Mouse (Mus musculus) erythroblast, embryonic 14.5 days (primary cell): Measurements from ENCODE around the gene Mlycd. TPM values are rescaled to one million over a fixed set of nuclear protein-coding genes. Genes with fewer than 3 reads are reported as not detected.

ENCODE experiments used
- H3K27me3 ChIP-seq: 2 replicates; pipeline ENCODE4 v1.6.1; 2012; ENCODE audit warnings: inconsistent platforms; ENCODE audit not compliant: control insufficient read depth
- H3K36me3 ChIP-seq: 2 replicates; pipeline ENCODE4 v1.6.1; 2012; ENCODE audit warnings: mild to moderate bottlenecking, inconsistent platforms; ENCODE audit not compliant: control insufficient read depth
- H3K4me1 ChIP-seq: 2 replicates; pipeline ENCODE4 v1.6.1; 2012; ENCODE audit warnings: inconsistent platforms; ENCODE audit not compliant: control insufficient read depth
- H3K4me3 ChIP-seq: replicated peaks from 2 replicates; pipeline ENCODE3; 2012; ENCODE audit warnings: moderate library complexity, mild to moderate bottlenecking, inconsistent platforms
- H3K9me3 ChIP-seq: 2 replicates; pipeline ENCODE4 v1.6.1; 2012; ENCODE audit warnings: low read length, inconsistent platforms, mixed read lengths; ENCODE audit not compliant: control insufficient read depth
- GATA1 ChIP-seq: IDR thresholded peaks from 2 replicates; pipeline ENCODE4 v1.6.1; 2012; ENCODE audit warnings: low read length, inconsistent platforms, mixed read lengths
- TAL1 ChIP-seq: IDR thresholded peaks from 3 replicates; pipeline ENCODE4 v1.6.1; 2012; ENCODE audit warnings: low read length, inconsistent platforms, mixed read lengths
- polyA plus RNA-seq: library from polyadenylated mRNA; stranded (reverse); fragments of >175 nt; gene quantifications from 2 replicates; pipeline ENCODE4 v1.2.3, GENCODE M21; 2012

The Mlycd gene
- polyA plus RNA-seq, 1 experiment, result 0.34 TPM

DNA sequence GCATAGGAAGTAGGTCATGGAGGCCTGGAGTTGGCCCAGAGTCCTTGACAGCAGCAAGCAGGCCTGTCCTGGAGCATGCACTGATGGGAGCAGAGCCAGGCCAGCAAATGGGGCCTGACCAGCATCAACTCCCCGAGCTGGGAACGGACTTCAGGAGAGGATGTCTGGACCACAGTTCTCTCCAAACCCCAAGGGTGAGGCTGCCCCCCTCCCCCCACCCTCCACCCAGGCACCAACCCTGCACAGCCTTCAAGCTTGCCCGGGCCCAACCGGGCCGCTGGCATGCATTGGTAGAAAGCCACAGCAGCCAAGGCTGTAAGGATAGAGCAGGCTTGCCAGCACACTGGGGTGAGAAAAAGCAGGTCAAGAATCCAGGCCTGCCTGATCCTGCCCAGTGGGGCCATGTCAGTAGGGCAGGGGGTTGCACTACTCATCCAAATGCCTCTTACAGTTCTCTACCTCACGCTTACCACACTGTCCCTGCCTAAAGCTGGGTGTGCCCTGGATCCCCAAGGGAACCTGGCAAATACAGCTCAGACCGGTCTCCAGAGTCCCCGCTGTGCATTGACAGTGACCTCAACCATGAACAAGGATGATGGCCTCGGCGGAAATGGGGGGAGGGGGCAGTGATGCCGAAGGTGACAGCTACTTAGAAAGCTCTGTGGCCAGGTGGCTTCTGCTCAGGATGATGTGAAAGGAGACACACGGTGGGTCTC, 33.1 kb downstream of the Mlycd start:
- Histone ChIP-seq H3K9me3 (no peaks in the 10 kb centered on the region), H3K4me1 (no peaks in the 10 kb centered on the region; the same call in 1 of the 2 replicates)
- no peak for TF ChIP-seq TAL1
- TF ChIP-seq GATA1, result no peak

GRCm38 (mm10) chr8:119428350-119428740, 33.7 kb downstream of the Mlycd start:
- Histone ChIP-seq H3K36me3 (no peaks in the 10 kb centered on the region), H3K4me1 (no peaks in the 10 kb centered on the region; the same call in 1 of the 2 replicates), H3K9me3 (no peaks in the 10 kb centered on the region), H3K27me3 (no peaks in the 10 kb centered on the region), H3K4me3 (no peak overlapping the region)
- TF ChIP-seq GATA1, result no peak
- no peak for TF ChIP-seq TAL1

More for the DNA sequence above, 33.1 kb downstream of the Mlycd start:
- no peaks in the 10 kb centered on the region for H3K36me3 ChIP-seq
- H3K27me3 ChIP-seq, result no peaks in the 10 kb centered on the region
- no peak overlapping the region for H3K4me3 ChIP-seq

- Histone ChIP-seq H3K36me3 (no peaks in the 10 kb centered on the region), H3K27me3 (no peaks in the 10 kb centered on the region), H3K4me1 (no peaks in the 10 kb centered on the region; the same call in 1 of the 2 replicates), H3K4me3 (no peak overlapping the region), H3K9me3 (no peaks in the 10 kb centered on the region)
- TF ChIP-seq TAL1 (no peak), GATA1 (no peak)
Observed at GRCm38 (mm10) chr8:119428766-119429327, 34.2 kb downstream of the Mlycd start.

- Histone ChIP-seq H3K27me3 (no peaks in the 10 kb centered on the region), H3K36me3 (no peaks in the 10 kb centered on the region), H3K4me1 (no peaks in the 10 kb centered on the region; the same call in 1 of the 2 replicates), H3K4me3 (no peak overlapping the region), H3K9me3 (no peaks in the 10 kb centered on the region)
- TF ChIP-seq GATA1 (no peak), TAL1 (no peak)
Observed at GRCm38 (mm10) chr8:119429552-119429951, 34.9 kb downstream of the Mlycd start.

- no peak for TF ChIP-seq TAL1
- TF ChIP-seq GATA1, result no peak
- no peak overlapping the region for H3K4me3 ChIP-seq
- no peaks in the 10 kb centered on the region; the same call in 1 of the 2 replicates for H3K4me1 ChIP-seq
Observed at GRCm38 (mm10) chr8:119430250-119430649, 35.6 kb downstream of the Mlycd start.

GRCm38 (mm10) chr8:119430690-119431089, 36.0 kb downstream of the Mlycd start:
- Histone ChIP-seq H3K36me3 (no peaks in the 10 kb centered on the region), H3K4me3 (no peak overlapping the region), H3K9me3 (no peaks in the 10 kb centered on the region), H3K27me3 (no peaks in the 10 kb centered on the region), H3K4me1 (no peaks in the 10 kb centered on the region; the same call in 1 of the 2 replicates)
- TF ChIP-seq GATA1 (no peak), TAL1 (no peak)

More at GRCm38 (mm10) chr8:119430250-119430649, 35.6 kb downstream of the Mlycd start:
- no peaks in the 10 kb centered on the region for H3K9me3 ChIP-seq
- no peaks in the 10 kb centered on the region for H3K36me3 ChIP-seq
- no peaks in the 10 kb centered on the region for H3K27me3 ChIP-seq

DNA sequence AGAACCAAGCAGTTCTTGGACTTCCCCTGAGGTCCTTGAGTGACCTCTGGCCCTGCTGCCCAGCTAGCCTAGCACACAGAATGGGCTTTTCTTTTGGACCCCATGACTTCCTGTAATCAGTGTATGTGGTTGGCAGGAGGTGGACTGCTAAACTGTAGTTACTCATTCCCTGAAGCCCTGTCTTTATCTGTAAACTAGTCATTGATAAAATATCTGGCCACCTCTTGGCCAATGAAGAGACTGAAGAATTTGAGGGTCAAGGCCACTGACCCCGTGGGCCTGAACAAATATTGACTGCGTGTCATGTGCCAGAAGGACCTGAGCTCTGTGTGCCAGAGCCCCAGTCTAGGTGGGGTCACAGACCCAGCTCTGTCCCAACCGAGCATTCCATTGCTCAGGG, 37.7 kb downstream of the Mlycd start:
- TF ChIP-seq GATA1, result no peak
- no peak for TF ChIP-seq TAL1
- Histone ChIP-seq H3K27me3 (no peaks in the 10 kb centered on the region), H3K9me3 (no peaks in the 10 kb centered on the region), H3K36me3 (no peaks in the 10 kb centered on the region), H3K4me1 (peaks cover 9% of the 10 kb centered on the region), H3K4me3 (no peak overlapping the region)

DNA sequence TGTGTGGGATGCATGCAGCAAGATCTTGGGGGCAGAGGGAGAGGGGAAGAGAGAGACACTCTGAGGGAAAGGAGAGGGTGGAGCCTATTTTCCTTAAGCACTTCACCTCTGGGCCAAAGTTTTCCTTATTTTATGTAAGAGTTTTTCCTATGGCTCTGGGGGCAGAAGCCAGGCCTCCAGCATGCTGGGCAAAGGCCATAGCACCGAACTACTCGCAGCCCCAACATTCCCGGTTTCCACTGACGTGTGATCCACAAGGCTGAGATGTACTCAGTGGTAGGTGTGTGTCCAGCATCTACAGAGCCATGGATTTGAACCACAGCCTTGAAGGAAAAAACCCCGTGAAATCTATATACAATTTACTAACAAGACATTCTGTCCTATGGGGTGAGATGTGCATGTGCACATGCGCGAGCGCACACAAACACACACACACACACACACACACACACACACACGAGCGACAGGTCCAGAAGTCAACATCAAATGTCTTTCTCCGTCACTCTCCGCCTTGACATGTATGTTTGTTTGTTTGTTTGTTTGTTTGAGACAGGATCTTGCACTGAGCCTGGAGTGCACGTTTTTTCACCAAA, 39.0 kb downstream of the Mlycd start, which contains the start of gene Osgin1:
Gene Osgin1 (plus strand): TSS at position 543 of the 593 bp plus-strand sequence.
- peaks cover 9% of the 10 kb centered on the region for H3K4me1 ChIP-seq
- H3K4me3 ChIP-seq, result no peak within 1 kb of the TSS
- H3K36me3 ChIP-seq, result no peaks in the 10 kb centered on the region
- H3K27me3 ChIP-seq, result no peaks in the 10 kb centered on the region
- H3K9me3 ChIP-seq, result no peaks in the 10 kb centered on the region
- no peak for TF ChIP-seq GATA1
- no peak for TF ChIP-seq TAL1

DNA sequence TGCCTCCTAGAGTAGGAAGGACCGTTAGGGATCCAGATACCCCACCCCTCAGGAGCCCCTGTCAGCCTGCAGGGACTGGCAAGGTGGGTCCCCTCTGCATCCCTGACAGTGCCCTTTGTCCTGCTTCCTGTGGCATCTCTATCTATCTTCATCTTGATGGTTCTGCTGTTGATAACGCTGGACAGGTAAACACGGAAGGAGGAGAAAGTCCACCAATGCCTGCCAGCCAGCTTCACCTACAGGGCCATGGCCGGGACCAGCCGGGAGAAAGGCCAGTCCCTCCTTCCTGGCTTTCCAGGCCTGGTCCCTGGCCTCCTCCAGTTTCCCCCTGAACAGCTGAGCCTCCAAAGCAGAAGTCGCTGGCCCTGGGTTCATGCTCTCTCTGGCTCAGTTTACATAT, 39.9 kb downstream of the Mlycd start:
- Histone ChIP-seq H3K27me3 (no peaks in the 10 kb centered on the region), H3K4me1 (peaks cover 9% of the 10 kb centered on the region), H3K36me3 (no peaks in the 10 kb centered on the region), H3K4me3 (no peak overlapping the region), H3K9me3 (no peaks in the 10 kb centered on the region)
- TF ChIP-seq GATA1 (no peak), TAL1 (no peak)
